Mouse (Mus musculus): ENCODE results near the gene Tmsb4x. TPM values are rescaled to one million over a fixed set of nuclear protein-coding genes. Genes with fewer than 3 reads are reported as not detected.

Gene Tmsb4x
- polyA plus RNA-seq, 1 experiment: 1,165 TPM

- H3K27ac ChIP-seq (ENCODE audit: insufficient read depth, low read length): no peak overlapping the region
- 43% methylated on average over 4 of the region's 4 CpGs for WGBS
- H3K4me3 ChIP-seq (replicated peaks; ENCODE audit: insufficient read depth, low read depth, low read length): no peak overlapping the region
- TF ChIP-seq CTCF (IDR thresholded peaks at IDR 0.05; ENCODE audit: borderline replicate concordance, insufficient read depth, low read depth, low read length): no peak
- TF ChIP-seq POLR2A (IDR thresholded peaks at IDR 0.05; ENCODE audit: borderline replicate concordance, insufficient read depth, low read length): no peak
- H3K27me3 ChIP-seq (ENCODE audit: control insufficient read depth, insufficient read depth, low read length): no peaks in the 10 kb centered on the region
- H3K4me1 ChIP-seq (ENCODE audit: control insufficient read depth, insufficient read depth, low read length): no peaks in the 10 kb centered on the region
- no peak for DNase-seq
These were observed 29.0 kb downstream of the Tmsb4x start for GRCm38 (mm10) chrX:167179961-167180642.

- H3K4me1 ChIP-seq (ENCODE audit: control insufficient read depth, insufficient read depth, low read length): no peaks in the 10 kb centered on the region
- 84% methylated on average over 3 of the region's 3 CpGs for WGBS
- DNase-seq: no peak
- H3K27ac ChIP-seq (ENCODE audit: insufficient read depth, low read length): no peak overlapping the region
- no peak overlapping the region for H3K4me3 ChIP-seq (replicated peaks; ENCODE audit: insufficient read depth, low read depth, low read length)
- no peak for TF ChIP-seq POLR2A (IDR thresholded peaks at IDR 0.05; ENCODE audit: borderline replicate concordance, insufficient read depth, low read length)
- TF ChIP-seq CTCF (IDR thresholded peaks at IDR 0.05; ENCODE audit: borderline replicate concordance, insufficient read depth, low read depth, low read length): no peak
- no peaks in the 10 kb centered on the region for H3K27me3 ChIP-seq (ENCODE audit: control insufficient read depth, insufficient read depth, low read length)
These were observed 29.6 kb downstream of the Tmsb4x start for GRCm38 (mm10) chrX:167179549-167179948.

- 68% methylated on average over 6 of the region's 6 CpGs for WGBS
- no peak overlapping the region for H3K27ac ChIP-seq (ENCODE audit: insufficient read depth, low read length)
These were observed 33.8 kb downstream of the Tmsb4x start for GRCm38 (mm10) chrX:167175319-167175718.

GRCm38 (mm10) chrX:167174311-167174710 lies 34.8 kb downstream of the Tmsb4x start:
- WGBS: 77% methylated on average over 3 of the region's 3 CpGs
- no peak for DNase-seq

More at GRCm38 (mm10) chrX:167175319-167175718, 33.8 kb downstream of the Tmsb4x start:
- no peak for DNase-seq
- H3K4me3 ChIP-seq (replicated peaks; ENCODE audit: insufficient read depth, low read depth, low read length): no peak overlapping the region
- no peaks in the 10 kb centered on the region for H3K4me1 ChIP-seq (ENCODE audit: control insufficient read depth, insufficient read depth, low read length)
- no peaks in the 10 kb centered on the region for H3K27me3 ChIP-seq (ENCODE audit: control insufficient read depth, insufficient read depth, low read length)
- no peak for TF ChIP-seq CTCF (IDR thresholded peaks at IDR 0.05; ENCODE audit: borderline replicate concordance, insufficient read depth, low read depth, low read length)
- TF ChIP-seq POLR2A (IDR thresholded peaks at IDR 0.05; ENCODE audit: borderline replicate concordance, insufficient read depth, low read length): no peak

GRCm38 (mm10) chrX:167172256-167172655 lies 36.9 kb downstream of the Tmsb4x start:
- Histone ChIP-seq H3K4me1 (ENCODE audit: control insufficient read depth, insufficient read depth, low read length) (no peaks in the 10 kb centered on the region), H3K27ac (ENCODE audit: insufficient read depth, low read length) (no peak overlapping the region), H3K27me3 (ENCODE audit: control insufficient read depth, insufficient read depth, low read length) (no peaks in the 10 kb centered on the region), H3K4me3 (replicated peaks; ENCODE audit: insufficient read depth, low read depth, low read length) (no peak overlapping the region)
- no peak for TF ChIP-seq POLR2A (IDR thresholded peaks at IDR 0.05; ENCODE audit: borderline replicate concordance, insufficient read depth, low read length)
- TF ChIP-seq CTCF (IDR thresholded peaks at IDR 0.05; ENCODE audit: borderline replicate concordance, insufficient read depth, low read depth, low read length): no peak
- no peak for DNase-seq
- WGBS: 79% methylated on average over 2 of the region's 2 CpGs

More at GRCm38 (mm10) chrX:167174311-167174710, 34.8 kb downstream of the Tmsb4x start:
- Histone ChIP-seq H3K4me1 (ENCODE audit: control insufficient read depth, insufficient read depth, low read length) (no peaks in the 10 kb centered on the region), H3K27ac (ENCODE audit: insufficient read depth, low read length) (no peak overlapping the region), H3K27me3 (ENCODE audit: control insufficient read depth, insufficient read depth, low read length) (no peaks in the 10 kb centered on the region), H3K4me3 (replicated peaks; ENCODE audit: insufficient read depth, low read depth, low read length) (no peak overlapping the region)
- TF ChIP-seq POLR2A (IDR thresholded peaks at IDR 0.05; ENCODE audit: borderline replicate concordance, insufficient read depth, low read length) (no peak), CTCF (IDR thresholded peaks at IDR 0.05; ENCODE audit: borderline replicate concordance, insufficient read depth, low read depth, low read length) (no peak)

GRCm38 (mm10) chrX:167171281-167171680 lies 37.8 kb downstream of the Tmsb4x start:
- DNase-seq: no peak
- Histone ChIP-seq H3K4me1 (ENCODE audit: control insufficient read depth, insufficient read depth, low read length) (no peaks in the 10 kb centered on the region), H3K4me3 (replicated peaks; ENCODE audit: insufficient read depth, low read depth, low read length) (no peak overlapping the region), H3K27ac (ENCODE audit: insufficient read depth, low read length) (no peak overlapping the region), H3K27me3 (ENCODE audit: control insufficient read depth, insufficient read depth, low read length) (no peaks in the 10 kb centered on the region)
- TF ChIP-seq POLR2A (IDR thresholded peaks at IDR 0.05; ENCODE audit: borderline replicate concordance, insufficient read depth, low read length) (no peak), CTCF (IDR thresholded peaks at IDR 0.05; ENCODE audit: borderline replicate concordance, insufficient read depth, low read depth, low read length) (no peak)
- 73% methylated on average over 2 of the region's 2 CpGs for WGBS

- 68% methylated on average over 2 of the region's 2 CpGs for WGBS
- no peaks in the 10 kb centered on the region for H3K27me3 ChIP-seq (ENCODE audit: control insufficient read depth, insufficient read depth, low read length)
These were observed 41.8 kb downstream of the Tmsb4x start for GRCm38 (mm10) chrX:167167282-167167681.

GRCm38 (mm10) chrX:167166051-167166450 lies 43.1 kb downstream of the Tmsb4x start:
- H3K27ac ChIP-seq (ENCODE audit: insufficient read depth, low read length): no peak overlapping the region
- no peaks in the 10 kb centered on the region for H3K27me3 ChIP-seq (ENCODE audit: control insufficient read depth, insufficient read depth, low read length)
- TF ChIP-seq CTCF (IDR thresholded peaks at IDR 0.05; ENCODE audit: borderline replicate concordance, insufficient read depth, low read depth, low read length) (no peak), POLR2A (IDR thresholded peaks at IDR 0.05; ENCODE audit: borderline replicate concordance, insufficient read depth, low read length) (no peak)
- no peak overlapping the region for H3K4me3 ChIP-seq (replicated peaks; ENCODE audit: insufficient read depth, low read depth, low read length)
- DNase-seq: no peak
- WGBS: 96% methylated on average over 1 of the region's 1 CpGs
- H3K4me1 ChIP-seq (ENCODE audit: control insufficient read depth, insufficient read depth, low read length): no peaks in the 10 kb centered on the region

More at GRCm38 (mm10) chrX:167167282-167167681, 41.8 kb downstream of the Tmsb4x start:
- TF ChIP-seq CTCF (IDR thresholded peaks at IDR 0.05; ENCODE audit: borderline replicate concordance, insufficient read depth, low read depth, low read length) (no peak), POLR2A (IDR thresholded peaks at IDR 0.05; ENCODE audit: borderline replicate concordance, insufficient read depth, low read length) (no peak)
- no peak overlapping the region for H3K4me3 ChIP-seq (replicated peaks; ENCODE audit: insufficient read depth, low read depth, low read length)
- no peaks in the 10 kb centered on the region for H3K4me1 ChIP-seq (ENCODE audit: control insufficient read depth, insufficient read depth, low read length)
- no peak for DNase-seq
- no peak overlapping the region for H3K27ac ChIP-seq (ENCODE audit: insufficient read depth, low read length)

Measured in cerebellum, adult 2 months (tissue).